Mouse (Mus musculus) heart, adult 2 months (tissue): ENCODE measurements around the gene Ccnd1. TPM values are rescaled to one million over a fixed set of nuclear protein-coding genes. Genes with fewer than 3 reads are reported as not detected.

Experiments
- DNase-seq, 2 experiments: peaks; one replicate each; pipeline ENCODE4 v3.0.0; 2021
- H3K27ac ChIP-seq: fragments of 200-600 bp; 2 replicates; pipeline ENCODE4 v1.8.1; 2022
- H3K27me3 ChIP-seq: fragments of 200-500 bp; 2 replicates; pipeline ENCODE4 v1.6.1; 2012; ENCODE audit warnings: mild to moderate bottlenecking, low read length, inconsistent platforms, mixed read lengths; ENCODE audit not compliant: control insufficient read depth, insufficient read depth
- H3K36me3 ChIP-seq: fragments of 200-500 bp; 2 replicates; pipeline ENCODE4 v1.6.1; 2012; ENCODE audit warnings: low read length, inconsistent platforms; ENCODE audit not compliant: control insufficient read depth, insufficient read depth
- H3K4me1 ChIP-seq: fragments of 200-500 bp; 2 replicates; pipeline ENCODE4 v1.6.1; 2011; ENCODE audit warnings: low read length; ENCODE audit not compliant: control insufficient read depth, insufficient read depth
- H3K4me3 ChIP-seq: fragments of 200-600 bp; 2 replicates; pipeline ENCODE4 v1.8.1; 2022
- H3K79me2 ChIP-seq: fragments of 200-500 bp; replicated peaks from 2 replicates; pipeline ENCODE4 v1.6.1; 2012; ENCODE audit warnings: mild to moderate bottlenecking, inconsistent platforms, low read length, moderate library complexity, mixed read lengths; ENCODE audit not compliant: control insufficient read depth, insufficient read depth
- H3K9ac ChIP-seq: fragments of 200-500 bp; 2 replicates; pipeline ENCODE4 v1.6.1; 2012; ENCODE audit warnings: low read depth, mild to moderate bottlenecking, control low read depth, inconsistent platforms, low read length, mixed read lengths
- CTCF ChIP-seq: fragments of 200-600 bp; IDR thresholded peaks from 2 replicates; pipeline ENCODE4 v1.8.1; 2022; ENCODE audit warnings: antibody characterized with exemption, mild to moderate bottlenecking, moderate library complexity
- EP300 ChIP-seq: fragments of 200-500 bp; IDR thresholded peaks from 2 replicates; pipeline ENCODE4 v1.6.1; 2011; ENCODE audit warnings: low read depth, low read length, control low read depth; ENCODE audit not compliant: insufficient read depth
- POLR2A ChIP-seq: fragments of 200-500 bp; IDR thresholded peaks from 2 replicates; pipeline ENCODE4 v1.6.1; 2011; ENCODE audit warnings: mild to moderate bottlenecking, low read depth, low read length, control low read depth; ENCODE audit not compliant: insufficient read depth
- WGBS: fragments of 180-500 bp; shearing (Covaris S2); methylation state at CpG from one replicate; pipeline ENCODE4 v1.1.7; 2018; 5-methylcytosine and 5-hydroxymethylcytosine counted together
- intact Hi-C: fragments of 180-260 bp; cut with DNase I; formaldehyde crosslinking; loops from one replicate; pipeline ENCODE4 v1.15.1; 2025
- polyA plus RNA-seq: library from polyadenylated mRNA; depleted of rRNA; stranded (reverse); fragments of >200 nt; gene quantifications from 2 replicates; pipeline ENCODE4 v1.2.3, GENCODE M21; 2012
- total RNA-seq, 2 experiments: library from RNA; stranded (reverse); gene quantifications; 2 replicates each; pipeline ENCODE4 v1.2.3; 2021

Gene Ccnd1
- total and polyA plus RNA-seq, 3 experiments = 28.3 to 43.6 (median 31.4) TPM

DNA sequence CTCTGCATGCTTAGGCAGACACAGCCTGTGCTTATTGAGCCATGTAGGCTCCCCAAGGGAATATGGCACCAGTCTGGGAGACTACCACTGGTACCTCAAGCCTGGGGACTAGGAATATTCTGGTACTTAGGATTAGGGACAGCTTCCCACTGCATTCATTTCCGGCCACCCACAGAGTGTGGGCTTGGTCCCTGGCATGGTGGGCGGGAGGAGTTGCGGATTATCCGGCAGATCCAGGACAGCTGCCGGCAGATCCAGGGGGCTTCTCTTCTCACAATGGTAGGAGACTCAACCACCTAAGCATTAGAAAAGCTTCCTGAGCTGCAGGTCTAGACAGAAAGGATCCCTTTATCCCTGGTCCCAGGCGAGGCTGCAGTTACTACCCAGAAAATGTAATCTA, 41.2 kb downstream of the Ccnd1 start:
- WGBS = 67% methylated on average over 6 of the region's 6 CpGs
- Histone ChIP-seq H3K4me1 (no peaks in the 10 kb centered on the region), H3K4me3 (no peak overlapping the region), H3K79me2 (no peaks in the 10 kb centered on the region), H3K36me3 (no peaks in the 10 kb centered on the region), H3K9ac (no peak overlapping the region), H3K27ac (no peak overlapping the region), H3K27me3 (0 out of 2 replicates have a peak, but pooled peaks cover 7% of the 10 kb centered on the region)
- no peak for TF ChIP-seq POLR2A
- TF ChIP-seq CTCF = no peak
- no peak for TF ChIP-seq EP300
- intact Hi-C loops = no loop called here
- DNase-seq = no peak

- Histone ChIP-seq H3K36me3 (no peaks in the 10 kb centered on the region), H3K27ac (no peak within 1 kb of the TSS), H3K9ac (peak within 1 kb of the TSS; percentile 41; the same call in 1 of the 2 replicates), H3K79me2 (no peaks in the 10 kb centered on the region), H3K4me3 (peak within 1 kb of the TSS; percentile 52), H3K27me3 (0 out of 2 replicates have a peak, but pooled peaks cover 7% of the 10 kb centered on the region), H3K4me1 (no peaks in the 10 kb centered on the region)
- TF ChIP-seq EP300 = no peak
- no peak for TF ChIP-seq POLR2A
- TF ChIP-seq CTCF = no peak
- under 1% methylated on average over 65 of the region's 65 CpGs for WGBS
- intact Hi-C loops = no loop called here
- DNase-seq = peak in 1 of 2 experiments; percentile 32
Observed at GRCm38 (mm10) chr7:144896294-144897218, 43.2 kb downstream of the Ccnd1 start, which contains the start of gene Fgf15. Fgf15 (plus strand) TSS chr7:144896531.

DNA sequence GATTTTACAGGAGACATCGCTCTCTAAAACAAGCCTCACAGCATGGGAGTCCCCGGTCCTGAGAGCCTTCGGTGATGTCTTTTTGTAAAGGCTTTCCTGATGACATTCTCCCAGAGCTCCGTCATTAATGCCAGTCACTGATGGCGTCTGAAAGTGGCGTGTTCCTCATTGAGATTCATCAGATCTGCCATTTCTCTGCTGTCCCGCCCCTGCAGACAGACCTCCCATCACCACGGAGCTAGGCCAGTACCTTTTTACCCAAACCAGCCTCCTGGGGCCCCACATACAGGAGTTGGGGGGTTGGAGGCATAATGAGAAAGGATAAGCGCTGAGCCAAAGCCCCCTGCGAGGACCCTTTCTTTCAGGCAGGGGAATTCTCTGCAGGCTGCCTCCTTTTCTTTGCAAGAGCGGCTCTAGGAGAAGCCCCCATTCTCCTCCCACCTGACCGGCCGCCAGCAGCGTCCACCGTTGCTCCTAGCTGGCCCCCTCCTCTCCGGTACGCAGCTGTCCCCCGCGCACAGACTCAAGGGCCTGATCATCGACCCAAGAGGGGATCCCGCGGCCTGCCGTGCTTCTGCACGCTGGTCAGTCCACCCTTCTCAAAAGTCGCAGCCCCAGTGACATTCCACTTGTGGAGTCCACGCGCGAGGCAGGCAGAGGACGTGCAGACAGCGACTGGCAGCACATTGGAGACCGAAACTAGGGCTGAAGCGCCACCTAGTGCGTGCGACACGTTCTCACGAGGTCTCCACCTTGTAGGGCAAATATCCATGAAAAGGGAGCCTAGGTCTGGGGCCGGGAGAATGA, 44.2 kb downstream of the Ccnd1 start:
- Histone ChIP-seq H3K27ac (no peak overlapping the region), H3K4me1 (no peaks in the 10 kb centered on the region), H3K36me3 (no peaks in the 10 kb centered on the region), H3K27me3 (0 out of 2 replicates have a peak, but pooled peaks cover 7% of the 10 kb centered on the region), H3K4me3 (peak overlapping the region; percentile 52), H3K9ac (peak overlapping the region; percentile 41; the same call in 1 of the 2 replicates), H3K79me2 (no peaks in the 10 kb centered on the region)
- DNase-seq = peak; percentile 66 to 80
- intact Hi-C loops = loop anchor here (2.0 kb wide), 1 partner anchor 49 kb away; the partner anchor contains the start of gene Fgf4
- 2% methylated on average over 37 of the region's 37 CpGs for WGBS
- TF ChIP-seq EP300 = no peak
- no peak for TF ChIP-seq POLR2A
- TF ChIP-seq CTCF = peak; percentile 84

- WGBS = 8% methylated on average over 4 of the region's 4 CpGs
- Histone ChIP-seq H3K79me2 (no peaks in the 10 kb centered on the region), H3K4me3 (no peak overlapping the region), H3K36me3 (no peaks in the 10 kb centered on the region), H3K4me1 (no peaks in the 10 kb centered on the region), H3K27ac (no peak overlapping the region), H3K27me3 (0 out of 2 replicates have a peak, but pooled peaks cover 7% of the 10 kb centered on the region), H3K9ac (no peak overlapping the region)
- intact Hi-C loops = loop anchor here (1.0 to 5.0 kb wide), 4 partner anchors 48 to 308 kb away; partner anchors contain the start of gene Fgf4
- no peak for DNase-seq
- TF ChIP-seq CTCF (no peak), EP300 (no peak), POLR2A (no peak)
Observed at GRCm38 (mm10) chr7:144894706-144895105, 45.0 kb downstream of the Ccnd1 start.

- H3K79me2 ChIP-seq = no peaks in the 10 kb centered on the region
- H3K27me3 ChIP-seq = 0 out of 2 replicates have a peak, but pooled peaks cover 7% of the 10 kb centered on the region
- WGBS = 12% methylated on average over 5 of the region's 5 CpGs
- no peak overlapping the region for H3K27ac ChIP-seq
- no peaks in the 10 kb centered on the region for H3K4me1 ChIP-seq
- H3K4me3 ChIP-seq = no peak overlapping the region
- H3K9ac ChIP-seq = no peak overlapping the region
- DNase-seq = peak in 1 of 2 experiments; percentile 27
- intact Hi-C loops = loop anchor here (1.0 to 5.0 kb wide), 4 partner anchors 47 to 308 kb away; partner anchors contain the start of gene Fgf4
- TF ChIP-seq CTCF (peak; percentile 70), POLR2A (no peak)
- H3K36me3 ChIP-seq = no peaks in the 10 kb centered on the region
Observed at GRCm38 (mm10) chr7:144894191-144894590, 45.5 kb downstream of the Ccnd1 start.
